Mouse (Mus musculus) CH12.LX (cell line): ENCODE results near the gene B230217C12Rik. TPM values are rescaled to one million over a fixed set of nuclear protein-coding genes. Genes with fewer than 3 reads are reported as not detected.

Experiments used
- DNase-seq: peaks from one replicate; pipeline ENCODE4 v3.0.0-alpha.2; 2013; ENCODE audit errors: extremely low read depth
- H3K27ac ChIP-seq: 2 replicates; pipeline ENCODE4 v1.5.1; 2012; ENCODE audit warnings: low read depth, mild to moderate bottlenecking, control low read depth, moderate library complexity; ENCODE audit not compliant: insufficient read depth
- H3K27me3 ChIP-seq: replicated peaks from 2 replicates; pipeline ENCODE3; 2012; ENCODE audit warnings: inconsistent platforms
- H3K36me3 ChIP-seq, 2 experiments: replicated peaks in 1 of 2; 2 replicates each; pipeline versions ENCODE3 to v1.6.1; 2012; ENCODE audit warnings: inconsistent platforms in 1 of 2, low read length in 1 of 2, mild to moderate bottlenecking in 1 of 2, mixed read lengths in 1 of 2, moderate library complexity in 1 of 2; ENCODE audit not compliant: control insufficient read depth in 1 of 2, insufficient read depth in 1 of 2
- H3K4me1 ChIP-seq, 2 experiments: 2 replicates each; pipeline ENCODE4 v1.6.1; 2012; ENCODE audit warnings: inconsistent platforms in 1 of 2, moderate library complexity in 1 of 2; ENCODE audit not compliant: insufficient read depth in 2 of 2, control insufficient read depth in 1 of 2
- H3K4me2 ChIP-seq: 2 replicates; pipeline ENCODE4 v1.6.1; 2012; ENCODE audit warnings: low read depth, mild to moderate bottlenecking, control low read depth; ENCODE audit not compliant: poor library complexity, insufficient read depth, severe bottlenecking
- H3K4me3 ChIP-seq, 3 experiments: fragments of 150-350 bp in 1 of 3; sonication (generic) in 1 of 3; replicated peaks in 1 of 3; 2 replicates each; pipeline versions ENCODE3 to v1.5.1; 2011 to 2012; ENCODE audit warnings: low read depth in 2 of 3, low read length in 2 of 3, mild to moderate bottlenecking in 2 of 3, moderate library complexity in 2 of 3, control low read depth in 1 of 3, improper control_type of control experiment in 1 of 3, inconsistent platforms in 1 of 3, mixed read lengths in 1 of 3; ENCODE audit not compliant: poor library complexity in 1 of 3
- H3K79me2 ChIP-seq: replicated peaks from 2 replicates; pipeline ENCODE4 v1.6.1; 2012; ENCODE audit warnings: mild to moderate bottlenecking, moderate library complexity; ENCODE audit not compliant: control insufficient read depth, poor library complexity, insufficient read depth, severe bottlenecking; ENCODE audit errors: extremely low read depth
- H3K9ac ChIP-seq: 2 replicates; pipeline ENCODE4 v1.6.1; 2012; ENCODE audit warnings: low read depth, mild to moderate bottlenecking, control low read depth, moderate library complexity; ENCODE audit not compliant: insufficient read depth
- H3K9me3 ChIP-seq: replicated peaks from 2 replicates; pipeline ENCODE3; 2012; ENCODE audit warnings: low read length, inconsistent platforms, mixed read lengths
- CHD1 ChIP-seq: IDR thresholded peaks from 2 replicates; pipeline ENCODE4 v1.6.1; 2012; ENCODE audit warnings: low read depth, low read length, improper control_type of control experiment, inconsistent platforms
- CHD2 ChIP-seq: IDR thresholded peaks from 2 replicates; pipeline ENCODE4 v1.6.1; 2011; ENCODE audit warnings: low read length, improper control_type of control experiment
- CTCF ChIP-seq, 2 experiments: IDR thresholded peaks in 1 of 2; conservative IDR thresholded peaks in 1 of 2; 2 replicates each; pipeline ENCODE4 v1.5.1; 2011 to 2012; ENCODE audit warnings: low read depth in 2 of 2, low read length in 2 of 2, improper control_type of control experiment in 1 of 2, inconsistent platforms in 1 of 2, mild to moderate bottlenecking in 1 of 2, moderate library complexity in 1 of 2
- EP300 ChIP-seq: IDR thresholded peaks from 2 replicates; pipeline ENCODE4 v1.6.1; 2011; ENCODE audit warnings: low read length, improper control_type of control experiment
- HCFC1 ChIP-seq: IDR thresholded peaks from 2 replicates; pipeline ENCODE4 v1.6.1; 2012; ENCODE audit warnings: low read depth, mild to moderate bottlenecking, inconsistent platforms, low read length, improper control_type of control experiment
- JUN ChIP-seq: IDR thresholded peaks from 2 replicates; pipeline ENCODE4 v1.6.1; 2011; ENCODE audit warnings: low read depth, mild to moderate bottlenecking, low read length, improper control_type of control experiment, moderate library complexity; ENCODE audit not compliant: insufficient read depth
- MAFK ChIP-seq: IDR thresholded peaks from 2 replicates; pipeline ENCODE4 v1.6.1; 2011; ENCODE audit warnings: low read length, improper control_type of control experiment; ENCODE audit not compliant: insufficient replicate concordance
- MYC ChIP-seq: IDR thresholded peaks from 2 replicates; pipeline ENCODE4 v1.6.1; 2011; ENCODE audit warnings: low read depth, mild to moderate bottlenecking, improper control_type of control experiment, low read length
- NELFE ChIP-seq: IDR thresholded peaks from 2 replicates; pipeline ENCODE4 v1.6.1; 2011; ENCODE audit warnings: low read depth, low read length, improper control_type of control experiment
- NRF1 ChIP-seq: IDR thresholded peaks from 2 replicates; pipeline ENCODE4 v1.6.1; 2014; ENCODE audit warnings: low read depth, mild to moderate bottlenecking, inconsistent platforms, low read length, improper control_type of control experiment, moderate library complexity
- POLR2AphosphoS2 ChIP-seq: IDR thresholded peaks from 2 replicates; pipeline ENCODE4 v1.6.1; 2011; ENCODE audit warnings: low read depth, low read length, improper control_type of control experiment
- SIN3A ChIP-seq: IDR thresholded peaks from 2 replicates; pipeline ENCODE4 v1.6.1; 2012; ENCODE audit warnings: low read length, improper control_type of control experiment, inconsistent platforms
- TBP ChIP-seq: conservative IDR thresholded peaks from 2 replicates; pipeline ENCODE4 v1.6.1; 2011; ENCODE audit warnings: low read depth, low read length, improper control_type of control experiment
- USF1 ChIP-seq: IDR thresholded peaks from 2 replicates; pipeline ENCODE4 v1.6.1; 2014; ENCODE audit warnings: low read depth, mild to moderate bottlenecking, inconsistent platforms, low read length, improper control_type of control experiment
- ZKSCAN1 ChIP-seq: IDR thresholded peaks from 2 replicates; pipeline ENCODE4 v1.6.1; 2012; ENCODE audit warnings: low read depth, inconsistent platforms, low read length, improper control_type of control experiment, borderline replicate concordance
- ZMIZ1 ChIP-seq: IDR thresholded peaks from 2 replicates; pipeline ENCODE4 v1.6.1; 2012; ENCODE audit warnings: low read depth, mild to moderate bottlenecking, inconsistent platforms, low read length, improper control_type of control experiment
- ZNF384 ChIP-seq: IDR thresholded peaks from 2 replicates; pipeline ENCODE4 v1.6.1; 2012; ENCODE audit warnings: low read depth, low read length, improper control_type of control experiment, inconsistent platforms
- dilution Hi-C: fragments of 300-500 bp; cut with MboI; formaldehyde crosslinking; loops from 2 replicates; pipeline ENCODE4 v1.14.3; 2020; ENCODE audit warnings: low sequenced_read_pairs; ENCODE audit not compliant: extremely low pct_unique_long_range_greater_than_20kb, extremely low pct_ligation_motif_present
- in situ Hi-C: fragments of 300-500 bp; cut with MboI; formaldehyde crosslinking; loops from 3 replicates; pipeline ENCODE4 v1.14.3; 2019; ENCODE audit warnings: low sequenced_read_pairs, low pct_ligation_motif_present, low pct_unique_long_range_greater_than_20kb, mixed read lengths
- polyA plus RNA-seq: library from polyadenylated mRNA; unstranded; fragments of >175 nt; gene quantifications from 2 replicates; pipeline ENCODE4 v1.2.1, GENCODE M21; 2012; ENCODE audit warnings: low read depth; ENCODE audit not compliant: insufficient read length
- total RNA-seq, 2 experiments: library from RNA; depleted of rRNA; stranded (reverse); fragments of 300-350 nt in 1 of 2; fragments of >200 nt in 1 of 2; gene quantifications; 2 replicates each; pipeline ENCODE4 v1.2.3; 2012 to 2014

B230217C12Rik gene
- total and polyA plus RNA-seq, 3 experiments = 4.6 to 14.0 (median 11.9) TPM

- H3K9ac ChIP-seq = no peak overlapping the region
- H3K4me1 ChIP-seq = peaks cover 3 to 30% of the 10 kb centered on the region in 2 experiments
- peak overlapping the region; percentile 14; the same call in 1 of the 2 replicates for H3K4me2 ChIP-seq
- no peak for DNase-seq
- H3K27ac ChIP-seq = peak overlapping the region; percentile 17; the same call in 1 of the 2 replicates
- no peaks in the 10 kb centered on the region for H3K79me2 ChIP-seq
- H3K36me3 ChIP-seq = peaks cover 0 to 7% of the 10 kb centered on the region in 2 experiments
- H3K4me3 ChIP-seq = peak overlapping the region; percentile 40 to 79 (median 42)
- in situ Hi-C loops = loop anchor here (5.0 kb wide), 1 partner anchor 87 kb away; the partner anchor contains the start of gene Lasp1
- no peaks in the 10 kb centered on the region for H3K27me3 ChIP-seq
- H3K9me3 ChIP-seq = peaks cover 4% of the 10 kb centered on the region
- TF ChIP-seq MYC = peak; percentile 54; the same call in 1 of the 2 replicates
- TF ChIP-seq CTCF (conservative IDR thresholded peaks at IDR 0.05 in 1 of 2, IDR thresholded peaks at IDR 0.05 in 1 of 2; ENCODE audit: low read depth in 2 of 2, low read length in 2 of 2) = peak in 1 of 2 experiments; percentile 46; a peak in 2 of 4 replicates
- TF ChIP-seq POLR2AphosphoS2 = peak; percentile 73; the same call in 1 of the 2 replicates
- TF ChIP-seq CHD1 = peak; percentile 77; the same call in 1 of the 2 replicates
- peak; percentile 98 for TF ChIP-seq NELFE
- no peak for TF ChIP-seq JUN
- TF ChIP-seq, all 38 proteins: peak for 5
- dilution Hi-C loops = no loop called here
These were observed 44.1 kb downstream of the B230217C12Rik start for GRCm38 (mm10) chr11:97884601-97885185.

GRCm38 (mm10) chr11:97885296-97885915 lies 44.8 kb downstream of the B230217C12Rik start:
- H3K9ac ChIP-seq = no peak overlapping the region
- TF ChIP-seq NRF1 = no peak
- TF ChIP-seq CHD2 = 0 out of 2 replicates have a peak, but pooled peaks have one; percentile 30
- peak; percentile 78 for TF ChIP-seq ZNF384
- no peak for TF ChIP-seq TBP
- peaks cover 4% of the 10 kb centered on the region for H3K9me3 ChIP-seq
- dilution Hi-C loops = no loop called here
- H3K27me3 ChIP-seq = no peaks in the 10 kb centered on the region
- in situ Hi-C loops = no loop called here
- DNase-seq = no peak
- H3K27ac ChIP-seq = no peak overlapping the region
- H3K4me1 ChIP-seq = peaks cover 3 to 30% of the 10 kb centered on the region in 2 experiments
- peaks cover 0 to 7% of the 10 kb centered on the region in 2 experiments for H3K36me3 ChIP-seq
- peak overlapping the region; percentile 14; the same call in 1 of the 2 replicates for H3K4me2 ChIP-seq
- peak overlapping the region in 2 of 3 experiments; percentile 40 to 79 for H3K4me3 ChIP-seq
- H3K79me2 ChIP-seq = no peaks in the 10 kb centered on the region

GRCm38 (mm10) chr11:97891821-97892220 lies 51.2 kb downstream of the B230217C12Rik start:
- Histone ChIP-seq H3K9ac (no peak overlapping the region), H3K4me3 (no peak overlapping the region), H3K9me3 (peaks cover 11% of the 10 kb centered on the region), H3K4me2 (no peak overlapping the region), H3K27me3 (peaks cover 1% of the 10 kb centered on the region), H3K27ac (no peak overlapping the region), H3K79me2 (no peaks in the 10 kb centered on the region), H3K36me3 (peaks cover 0 to 7% of the 10 kb centered on the region in 2 experiments), H3K4me1 (peaks cover 3 to 15% of the 10 kb centered on the region in 2 experiments)
- dilution Hi-C loops = no loop called here
- in situ Hi-C loops = no loop called here
- no peak for DNase-seq
- TF ChIP-seq SIN3A = no peak
- TF ChIP-seq MAFK = no peak
- TF ChIP-seq ZMIZ1 = no peak
- no peak for TF ChIP-seq ZKSCAN1
- no peak for TF ChIP-seq USF1
- TF ChIP-seq HCFC1 = no peak
- no peak for TF ChIP-seq EP300
- no peak for TF ChIP-seq TBP
